Mouse (Mus musculus): ENCODE data around the gene Rapgef6. TPM values are rescaled to one million over a fixed set of nuclear protein-coding genes. Genes with fewer than 3 reads are reported as not detected.

The Rapgef6 gene
- polyA plus RNA-seq, 1 experiment from 2014 or later: 20.1 TPM

- Histone ChIP-seq H3K36me3 (ENCODE audit: control insufficient read depth, insufficient read depth) (no peaks in the 10 kb centered on the region), H3K4me2 (ENCODE audit: low read depth, low read length) (no peak overlapping the region), H3K9ac (ENCODE audit: low read depth, low read length) (no peak overlapping the region), H3K4me1 (ENCODE audit: control insufficient read depth, low read depth, low read length) (no peaks in the 10 kb centered on the region; the same call in 1 of the 2 replicates), H3K27ac (ENCODE audit: low read length) (no peak overlapping the region), H3K9me3 (replicated peaks; ENCODE audit: control insufficient read depth, low read length) (no peaks in the 10 kb centered on the region), H3K4me3 (ENCODE audit: low read depth, low read length) (no peak overlapping the region), H3K27me3 (ENCODE audit: control insufficient read depth, insufficient read depth, low read depth, low read length) (no peaks in the 10 kb centered on the region)
- ATAC-seq (ENCODE audit: low read depth): no peak
- WGBS (ENCODE audit: insufficient replicate concordance): 51% methylated on average over 2 of the region's 2 CpGs
Observed at GRCm38 (mm10) chr11:54741330-54741729, 218.7 kb downstream of the Rapgef6 start.

DNA sequence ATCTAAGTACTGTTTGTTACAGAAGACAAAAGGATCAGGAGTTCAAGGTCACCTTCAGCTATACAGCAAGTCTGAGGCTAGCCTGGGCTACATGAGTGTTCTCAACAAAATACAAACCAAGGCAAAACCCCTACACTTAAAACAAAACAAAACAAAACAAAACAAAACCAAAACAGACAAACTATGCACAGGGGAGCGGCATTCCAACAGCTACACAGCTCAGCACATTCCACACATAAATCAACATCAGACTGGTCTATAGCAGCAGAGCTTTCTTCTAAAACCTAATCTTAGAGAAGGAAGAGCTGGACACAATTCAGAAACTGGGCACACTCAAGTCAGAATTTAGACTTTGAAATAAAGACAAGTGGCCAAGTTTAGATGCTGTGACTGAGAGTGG, 221.6 kb downstream of the Rapgef6 start:
- ATAC-seq (ENCODE audit: low read depth): no peak
- Histone ChIP-seq H3K36me3 (ENCODE audit: control insufficient read depth, insufficient read depth) (no peaks in the 10 kb centered on the region), H3K4me3 (ENCODE audit: low read depth, low read length) (no peak overlapping the region), H3K27me3 (ENCODE audit: control insufficient read depth, insufficient read depth, low read depth, low read length) (no peaks in the 10 kb centered on the region), H3K9me3 (replicated peaks; ENCODE audit: control insufficient read depth, low read length) (no peaks in the 10 kb centered on the region), H3K4me1 (ENCODE audit: control insufficient read depth, low read depth, low read length) (no peaks in the 10 kb centered on the region; the same call in 1 of the 2 replicates), H3K27ac (ENCODE audit: low read length) (no peak overlapping the region), H3K4me2 (ENCODE audit: low read depth, low read length) (no peak overlapping the region), H3K9ac (ENCODE audit: low read depth, low read length) (no peak overlapping the region)
- WGBS (ENCODE audit: insufficient replicate concordance): 76% methylated on average over 1 of the region's 1 CpGs

Small RNA genes lying within 50 kb of the gene (microRNA-seq; reads per million reads assigned to microRNA genes)
- not detected for gene Gm26116

Other genes with a start within 250 kb of the Rapgef6 start
- 0.42 and 0.84 TPM in 2 replicates for gene Acsl6, start 219.0 kb upstream of the Rapgef6 start, polyA plus RNA-seq (2015; fragmentation: Nextera tagmentation; extraction: Ambion mirVana)
- not detected in 2 replicates for gene Meikin, start 152.2 kb upstream of the Rapgef6 start, polyA plus RNA-seq (2015; fragmentation: Nextera tagmentation; extraction: Ambion mirVana)
- 5.3 and 5.6 TPM in 2 replicates for gene Fnip1, start 84.6 kb upstream of the Rapgef6 start, polyA plus RNA-seq (2015; fragmentation: Nextera tagmentation; extraction: Ambion mirVana)

All from liver, embryonic 16.5 days (tissue).